Mouse (Mus musculus) brain, embryonic 18.5 days (tissue): Measurements from ENCODE around the gene Cdk14.
A peak's percentile ranks its signal among the peaks of the same experiment; 100 is the strongest.

Experiments
- DNase-seq: peaks from one replicate; pipeline ENCODE4 v3.0.0-alpha.2; 2012; ENCODE audit warnings: low read depth, low spot score

The Cdk14 gene

GRCm38 (mm10) chr5:5096248-5096915 is 323.7 kb downstream of the Cdk14 start:
- no peak for DNase-seq

GRCm38 (mm10) chr5:5092736-5093135 is 327.4 kb downstream of the Cdk14 start:
- DNase-seq: no peak

GRCm38 (mm10) chr5:5071526-5071925 is 348.6 kb downstream of the Cdk14 start:
- DNase-seq: no peak

- no peak for DNase-seq
Observed at GRCm38 (mm10) chr5:5064686-5065085, 355.4 kb downstream of the Cdk14 start.

- DNase-seq: no peak
Observed at GRCm38 (mm10) chr5:5056102-5056883, 363.8 kb downstream of the Cdk14 start.

- DNase-seq: no peak
Observed at GRCm38 (mm10) chr5:5055494-5055893, 364.6 kb downstream of the Cdk14 start.

GRCm38 (mm10) chr5:5054270-5054669 is 365.8 kb downstream of the Cdk14 start:
- no peak for DNase-seq

- DNase-seq: no peak
Observed at GRCm38 (mm10) chr5:5044326-5044725, 375.8 kb downstream of the Cdk14 start.

GRCm38 (mm10) chr5:5042735-5043134 is 377.4 kb downstream of the Cdk14 start:
- DNase-seq: no peak

GRCm38 (mm10) chr5:5041480-5041879 is 378.6 kb downstream of the Cdk14 start:
- DNase-seq: no peak

- peak; percentile 39 for DNase-seq
Observed at GRCm38 (mm10) chr5:5039700-5040284, 380.3 kb downstream of the Cdk14 start.

- no peak for DNase-seq
Observed at GRCm38 (mm10) chr5:5033445-5033844, 386.7 kb downstream of the Cdk14 start.

- DNase-seq: no peak
Observed at GRCm38 (mm10) chr5:5032847-5033246, 387.3 kb downstream of the Cdk14 start.

- DNase-seq: no peak
Observed at GRCm38 (mm10) chr5:5032446-5032845, 387.7 kb downstream of the Cdk14 start.

GRCm38 (mm10) chr5:5030431-5030830 is 389.7 kb downstream of the Cdk14 start:
- DNase-seq: no peak

- no peak for DNase-seq
Observed at GRCm38 (mm10) chr5:5018959-5019358, 401.2 kb downstream of the Cdk14 start.

- no peak for DNase-seq
Observed at GRCm38 (mm10) chr5:5018242-5018641, 401.9 kb downstream of the Cdk14 start.

GRCm38 (mm10) chr5:5013783-5014182 is 406.3 kb downstream of the Cdk14 start:
- DNase-seq: no peak

GRCm38 (mm10) chr5:5012521-5013346 is 407.4 kb downstream of the Cdk14 start:
- DNase-seq: no peak

- no peak for DNase-seq
Observed at GRCm38 (mm10) chr5:5008153-5008745, 411.9 kb downstream of the Cdk14 start.

GRCm38 (mm10) chr5:5007489-5008152 is 412.5 kb downstream of the Cdk14 start:
- DNase-seq: no peak
